Mouse (Mus musculus) forebrain, embryonic 11.5 days (tissue): ENCODE results near the gene Fasn. TPM values are rescaled to one million over a fixed set of nuclear protein-coding genes. Genes with fewer than 3 reads are reported as not detected.
"Not testable (repeated sequence)": the region's sequence is repeated elsewhere in the genome, so short reads cannot be mapped to it uniquely, and the experiment has no call there.

ENCODE experiments used
- ATAC-seq: fragments of 200-750 bp; cut with Nextera tagmentation; replicated peaks from 2 replicates; pipeline ENCODE4 v1.8.0; 2017; ENCODE audit warnings: moderate TSS enrichment; ENCODE audit not compliant: low FRiP score
- DNase-seq: peaks from one replicate; pipeline ENCODE4 v3.0.0-alpha.2; 2017; ENCODE audit warnings: low spot score
- H3K27ac ChIP-seq: fragments of 300-500 bp; sonication (generic); 2 replicates; pipeline ENCODE4 v1.5.1; 2014; ENCODE audit warnings: low read depth, low read length
- H3K27me3 ChIP-seq: fragments of 300-500 bp; sonication (generic); 2 replicates; pipeline ENCODE4 v1.6.1; 2014; ENCODE audit warnings: mild to moderate bottlenecking, low read length, mixed read lengths; ENCODE audit not compliant: control insufficient read depth, insufficient read depth
- H3K36me3 ChIP-seq: fragments of 300-500 bp; sonication (generic); 2 replicates; pipeline ENCODE4 v1.6.1; 2014; ENCODE audit warnings: mild to moderate bottlenecking, low read length, moderate library complexity, mixed read lengths; ENCODE audit not compliant: control insufficient read depth, insufficient read depth
- H3K4me1 ChIP-seq: fragments of 300-500 bp; sonication (generic); replicated peaks from 2 replicates; pipeline ENCODE4 v1.6.1; 2014; ENCODE audit warnings: low read length, mixed read lengths; ENCODE audit not compliant: control insufficient read depth, insufficient read depth
- H3K4me2 ChIP-seq: fragments of 300-500 bp; sonication (generic); 2 replicates; pipeline ENCODE4 v1.6.1; 2014; ENCODE audit warnings: low read depth, mild to moderate bottlenecking, low read length, moderate library complexity, mixed read lengths; ENCODE audit not compliant: severe bottlenecking
- H3K4me3 ChIP-seq: fragments of 300-500 bp; sonication (generic); 2 replicates; pipeline ENCODE4 v1.5.1; 2014; ENCODE audit warnings: low read depth, low read length
- H3K9ac ChIP-seq: fragments of 300-500 bp; sonication (generic); 2 replicates; pipeline ENCODE4 v1.6.1; 2014; ENCODE audit warnings: low read length
- H3K9me3 ChIP-seq: fragments of 300-500 bp; sonication (generic); 2 replicates; pipeline ENCODE4 v1.6.1; 2016; ENCODE audit warnings: low read length, mixed read lengths; ENCODE audit not compliant: control insufficient read depth
- WGBS: fragments of 180-500 bp; shearing (Covaris S2); extraction: QIAGEN DNeasy Blood & Tissue Kit; methylation state at CpG from one replicate; pipeline ENCODE4 v1.1.7; 2014; 5-methylcytosine and 5-hydroxymethylcytosine counted together
- polyA plus RNA-seq: library from polyadenylated mRNA; unstranded; fragments of >200 nt; fragmentation: Nextera tagmentation; extraction: Ambion mirVana; gene quantifications from 2 replicates; pipeline ENCODE4 v1.2.1, GENCODE M21; 2014

Fasn gene
- polyA plus RNA-seq, 1 experiment from 2014 or later, result 140 TPM

- not testable (repeated sequence) for DNase-seq
These were observed 57.3 kb downstream of the Fasn start for GRCm38 (mm10) chr11:120767023-120767422.

DNA sequence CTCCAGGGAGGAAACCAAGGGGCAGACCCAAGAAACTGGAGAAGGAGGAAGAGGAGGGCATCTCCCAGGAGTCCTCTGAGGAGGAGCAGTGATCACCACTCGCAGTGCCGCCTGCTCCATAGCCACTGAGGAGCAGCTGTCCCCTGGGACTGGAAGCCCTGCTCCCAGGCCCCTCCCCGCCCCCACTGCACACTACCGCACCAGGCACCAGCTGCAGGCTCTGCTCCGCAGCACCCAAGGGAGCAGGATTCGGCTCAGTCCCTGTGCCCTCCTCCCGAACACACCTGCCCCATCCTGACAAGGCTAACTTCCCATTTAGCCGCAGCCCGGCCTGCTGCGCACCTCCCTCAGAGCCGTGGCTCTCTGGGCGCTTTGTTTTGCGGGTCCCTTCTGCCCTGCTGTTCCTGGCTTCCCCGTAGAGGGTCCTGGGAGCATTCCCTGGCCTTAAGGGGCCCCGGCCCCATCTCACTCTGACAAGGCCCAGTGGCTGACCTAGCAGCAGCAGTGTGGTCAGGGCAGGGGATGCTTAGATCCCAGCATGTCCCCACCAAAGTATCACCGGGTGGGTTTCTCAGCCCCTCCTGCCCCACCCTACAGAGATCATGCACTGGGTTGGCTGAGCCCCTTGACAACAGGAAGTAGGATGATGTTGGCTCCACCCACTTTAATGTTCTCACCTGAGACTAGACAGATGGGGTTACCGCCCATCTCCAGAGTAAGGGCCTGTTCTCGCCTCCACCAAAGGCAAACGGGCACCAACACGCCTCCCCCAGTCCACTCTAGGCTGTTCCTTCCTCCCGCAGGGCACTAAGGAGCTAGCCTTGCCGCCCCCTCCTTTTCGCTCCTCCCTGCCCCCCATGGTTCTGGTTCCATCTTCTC is 61.0 kb downstream of the Fasn start:
- H3K27me3 ChIP-seq, H3K9ac ChIP-seq, H3K36me3 ChIP-seq, H3K9me3 ChIP-seq, ATAC-seq, H3K4me2 ChIP-seq, DNase-seq, H3K4me3 ChIP-seq, H3K27ac ChIP-seq, H3K4me1 ChIP-seq: not testable (repeated sequence)
- WGBS, result 11% methylated on average over 2 of the region's 23 CpGs

More at GRCm38 (mm10) chr11:120767023-120767422, 57.3 kb downstream of the Fasn start:
- H3K27ac ChIP-seq, H3K4me2 ChIP-seq, H3K4me1 ChIP-seq, H3K9me3 ChIP-seq, H3K4me3 ChIP-seq, H3K27me3 ChIP-seq, H3K36me3 ChIP-seq, H3K9ac ChIP-seq, ATAC-seq: not testable (repeated sequence)
- 84% methylated on average over 3 of the region's 7 CpGs for WGBS

DNA sequence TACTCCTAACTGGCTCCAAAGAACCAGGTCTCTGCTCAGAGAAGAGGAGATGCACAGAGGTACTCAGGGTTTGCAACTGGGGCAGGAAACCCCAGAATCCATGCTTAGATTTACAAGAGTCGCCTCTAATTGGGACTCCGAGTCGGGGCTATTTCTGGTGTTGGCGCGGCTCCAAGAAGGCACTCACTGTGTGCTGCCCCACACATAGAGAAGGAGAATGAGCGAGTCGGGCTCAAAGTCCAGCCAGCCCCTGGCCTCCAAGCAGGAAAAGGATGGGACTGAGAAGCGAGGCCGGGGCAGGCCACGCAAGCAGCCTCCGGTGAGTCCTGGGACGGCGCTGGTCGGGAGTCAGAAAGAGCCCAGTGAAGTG is 61.7 kb downstream of the Fasn start, which contains the start of gene Hmga1b:
Gene Hmga1b (plus strand): TSS at position 123 of the 370 bp plus-strand sequence.
- H3K27ac ChIP-seq, H3K9ac ChIP-seq, H3K27me3 ChIP-seq, H3K9me3 ChIP-seq, ATAC-seq, H3K4me3 ChIP-seq, DNase-seq, H3K4me2 ChIP-seq, H3K4me1 ChIP-seq, H3K36me3 ChIP-seq: not testable (repeated sequence)
- WGBS, result 16% methylated on average over 14 of the region's 14 CpGs

DNA sequence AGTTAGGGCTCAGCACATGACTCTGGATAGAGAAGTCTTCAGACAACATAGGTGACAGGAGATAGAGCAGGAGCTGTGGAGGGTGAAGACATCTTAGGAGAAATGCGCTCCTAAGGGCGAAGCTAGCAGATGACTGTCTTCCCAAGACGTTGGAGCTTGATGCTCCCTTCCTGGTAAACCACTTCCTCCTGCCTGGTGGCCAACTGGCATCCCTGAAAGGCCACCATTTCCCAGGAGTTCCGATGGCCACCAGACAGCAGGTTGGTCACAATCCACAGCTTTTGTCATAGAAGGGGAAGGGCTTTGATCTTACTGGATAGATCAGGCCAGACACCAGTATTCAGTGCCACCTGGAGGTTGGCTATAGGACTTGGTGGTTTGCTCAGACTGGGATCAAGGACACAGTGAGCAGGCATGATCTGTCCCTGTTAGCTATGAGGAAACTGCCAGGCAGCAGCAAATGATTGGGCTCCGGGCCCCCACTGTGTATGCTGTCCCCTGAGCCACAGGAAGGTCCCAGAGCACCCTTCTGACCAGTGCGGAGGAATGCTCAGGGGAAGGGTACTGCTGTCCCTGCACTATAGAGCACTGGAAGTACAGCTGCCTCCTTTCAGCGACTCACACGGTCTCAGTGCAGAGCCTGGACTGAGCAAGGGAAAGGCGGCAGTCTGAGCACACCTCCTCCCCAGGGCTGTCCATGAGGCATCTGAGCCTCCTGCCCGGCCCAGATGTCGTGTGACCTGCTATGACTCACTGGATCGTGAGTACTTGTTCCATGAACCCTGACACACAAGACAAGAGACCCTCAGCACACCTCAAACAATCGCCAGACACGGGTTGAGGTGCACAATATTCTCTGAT is 62.3 kb downstream of the Fasn start:
- H3K4me3 ChIP-seq, result no peak overlapping the region
- no peak for DNase-seq
- H3K4me2 ChIP-seq, result no peak overlapping the region
- 0 out of 2 replicates have a peak, but pooled peaks cover 2% of the 10 kb centered on the region for H3K27me3 ChIP-seq
- H3K9ac ChIP-seq, result no peak overlapping the region
- H3K9me3 ChIP-seq, result no peaks in the 10 kb centered on the region; the same call in 1 of the 2 replicates
- H3K27ac ChIP-seq, result no peak overlapping the region
- no peak for ATAC-seq
- no peaks in the 10 kb centered on the region for H3K36me3 ChIP-seq
- WGBS, result 71% methylated on average over 14 of the region's 14 CpGs
- no peaks in the 10 kb centered on the region for H3K4me1 ChIP-seq

DNA sequence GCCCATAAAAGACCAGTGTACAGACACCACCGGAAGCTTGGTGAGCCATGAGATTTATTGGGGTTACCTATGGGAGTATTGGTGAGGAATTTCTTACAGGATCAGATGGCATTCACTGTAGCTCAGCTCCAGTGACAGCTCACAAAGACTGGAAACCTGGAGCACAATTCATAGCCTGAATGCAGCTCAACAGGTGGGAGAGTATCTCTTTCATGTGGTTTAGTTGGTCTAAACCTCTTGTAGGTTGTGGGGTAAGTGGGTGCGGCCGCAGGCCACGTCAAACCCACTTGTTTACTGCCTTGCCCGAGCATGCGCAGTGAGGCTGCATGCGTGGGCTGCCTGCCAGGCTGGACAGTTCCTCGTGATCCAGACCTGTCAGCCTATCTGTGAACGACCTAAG is 64.1 kb downstream of the Fasn start:
- Histone ChIP-seq H3K4me2 (no peak overlapping the region), H3K4me3 (no peak overlapping the region), H3K36me3 (no peaks in the 10 kb centered on the region), H3K4me1 (no peaks in the 10 kb centered on the region), H3K27me3 (0 out of 2 replicates have a peak, but pooled peaks cover 2% of the 10 kb centered on the region), H3K9ac (no peak overlapping the region), H3K9me3 (no peaks in the 10 kb centered on the region; the same call in 1 of the 2 replicates), H3K27ac (no peak overlapping the region)
- DNase-seq (no peak), ATAC-seq (no peak)
- WGBS, result 93% methylated on average over 8 of the region's 9 CpGs

Other genes with a start within 250 kb of the Fasn start
- 621 and 667 TPM in 2 replicates for gene Arhgdia, start 242.9 kb downstream of the Fasn start, polyA plus RNA-seq
- gene Alyref, start 226.2 kb downstream of the Fasn start, polyA plus RNA-seq, result 808 and 816 TPM in 2 replicates
- gene Anapc11, start 226.1 kb downstream of the Fasn start, polyA plus RNA-seq, result 200 and 217 TPM in 2 replicates
- not detected in 2 replicates for gene Npb, start 216.1 kb downstream of the Fasn start, polyA plus RNA-seq
- 126 and 134 TPM in 2 replicates for gene Pcyt2, start 206.6 kb downstream of the Fasn start, polyA plus RNA-seq
- 37.8 and 41.1 TPM in 2 replicates for gene Sirt7, start 199.3 kb downstream of the Fasn start, polyA plus RNA-seq
- gene Mafg, start 190.9 kb downstream of the Fasn start, polyA plus RNA-seq, result 25.5 and 26.4 TPM in 2 replicates
- gene Pycr1, start 180.8 kb downstream of the Fasn start, polyA plus RNA-seq, result 33.7 and 36.9 TPM in 2 replicates
- 0.51 TPM in 1 of 2 replicates, not detected in the other for gene Myadml2, start 176.4 kb downstream of the Fasn start, polyA plus RNA-seq
- gene Notum, start 163.4 kb downstream of the Fasn start, polyA plus RNA-seq, result 0.61 and 1.3 TPM in 2 replicates
- gene Aspscr1, start 151.6 kb downstream of the Fasn start, polyA plus RNA-seq, result 129 and 133 TPM in 2 replicates
- gene Cenpx, start 110.8 kb downstream of the Fasn start, polyA plus RNA-seq, result 121 and 130 TPM in 2 replicates
- 53.3 and 54.4 TPM in 2 replicates for gene Lrrc45, start 110.6 kb downstream of the Fasn start, polyA plus RNA-seq
- 7.5 and 10.6 TPM in 2 replicates for gene Rac3, start 103.1 kb downstream of the Fasn start, polyA plus RNA-seq
- gene Dcxr, start 97.3 kb downstream of the Fasn start, polyA plus RNA-seq, result 10.8 and 11.8 TPM in 2 replicates
- gene Cbr2, start 92.4 kb downstream of the Fasn start, polyA plus RNA-seq, result 1.8 TPM in 1 of 2 replicates, not detected in the other
- gene Hmga1b, start 61.8 kb downstream of the Fasn start, polyA plus RNA-seq, result 7.6 and 8.3 TPM in 2 replicates
- 45.4 and 48.3 TPM in 2 replicates for gene Rfng, start 40.3 kb downstream of the Fasn start, polyA plus RNA-seq
- gene Gps1, start 40.3 kb downstream of the Fasn start, polyA plus RNA-seq, result 271 and 304 TPM in 2 replicates
- 71.7 and 80.3 TPM in 2 replicates for gene Dus1l, start 28.1 kb downstream of the Fasn start, polyA plus RNA-seq
- 6.1 and 7.7 TPM in 2 replicates for gene Ccdc57, start 108.3 kb upstream of the Fasn start, polyA plus RNA-seq
- 55.5 and 62.1 TPM in 2 replicates for gene Slc16a3, start 123.9 kb upstream of the Fasn start, polyA plus RNA-seq
- gene Csnk1d, start 166.8 kb upstream of the Fasn start, polyA plus RNA-seq, result 102 and 103 TPM in 2 replicates
- gene Cd7, start 214.9 kb upstream of the Fasn start, polyA plus RNA-seq, result not detected in 2 replicates
- gene Sectm1b, start 239.0 kb upstream of the Fasn start, polyA plus RNA-seq, result not detected in 2 replicates